Mouse (Mus musculus) embryo, embryonic 9.5 days (tissue): ENCODE results near the gene Iqca.

Experiments
- DNase-seq: peaks from one replicate; pipeline ENCODE4 v3.0.0-alpha.2; 2017; ENCODE audit errors: extremely low spot score

The Iqca gene

DNA sequence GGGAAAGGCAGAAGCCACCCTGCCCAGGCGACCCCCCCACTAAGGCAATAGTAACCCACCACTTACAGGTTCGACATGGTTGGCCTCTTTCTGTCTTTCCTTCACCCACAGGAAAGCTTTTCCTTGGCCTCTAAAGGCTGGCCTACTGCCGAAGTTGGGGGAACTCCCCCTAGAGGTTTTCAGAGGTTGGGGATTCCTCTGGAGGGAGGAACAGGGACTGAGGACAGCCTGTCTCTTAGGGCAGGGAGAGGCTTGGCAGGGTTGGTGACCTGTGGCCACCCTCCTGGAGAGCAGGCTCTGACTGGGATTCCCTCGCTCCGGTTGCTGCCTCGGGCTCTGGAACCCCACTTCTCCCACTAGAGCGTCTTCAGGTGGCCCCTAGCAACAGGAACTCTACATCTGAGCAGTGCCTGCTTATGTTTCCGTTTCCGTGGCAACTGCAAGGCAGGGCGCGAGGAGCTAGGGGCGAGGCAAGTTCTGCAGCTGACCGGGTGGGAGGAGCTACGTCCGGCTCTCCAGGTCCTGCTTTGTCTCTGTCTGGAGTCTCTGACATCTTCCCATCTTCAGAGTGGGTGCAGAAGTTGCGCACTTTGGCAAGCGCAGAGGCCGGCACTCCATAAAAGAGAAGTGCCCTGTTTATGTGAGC lies at the start of gene Iqca:
Iqca (minus strand) TSS at position 303 of the 646 bp plus-strand sequence.
- DNase-seq: peak; percentile 84

DNA sequence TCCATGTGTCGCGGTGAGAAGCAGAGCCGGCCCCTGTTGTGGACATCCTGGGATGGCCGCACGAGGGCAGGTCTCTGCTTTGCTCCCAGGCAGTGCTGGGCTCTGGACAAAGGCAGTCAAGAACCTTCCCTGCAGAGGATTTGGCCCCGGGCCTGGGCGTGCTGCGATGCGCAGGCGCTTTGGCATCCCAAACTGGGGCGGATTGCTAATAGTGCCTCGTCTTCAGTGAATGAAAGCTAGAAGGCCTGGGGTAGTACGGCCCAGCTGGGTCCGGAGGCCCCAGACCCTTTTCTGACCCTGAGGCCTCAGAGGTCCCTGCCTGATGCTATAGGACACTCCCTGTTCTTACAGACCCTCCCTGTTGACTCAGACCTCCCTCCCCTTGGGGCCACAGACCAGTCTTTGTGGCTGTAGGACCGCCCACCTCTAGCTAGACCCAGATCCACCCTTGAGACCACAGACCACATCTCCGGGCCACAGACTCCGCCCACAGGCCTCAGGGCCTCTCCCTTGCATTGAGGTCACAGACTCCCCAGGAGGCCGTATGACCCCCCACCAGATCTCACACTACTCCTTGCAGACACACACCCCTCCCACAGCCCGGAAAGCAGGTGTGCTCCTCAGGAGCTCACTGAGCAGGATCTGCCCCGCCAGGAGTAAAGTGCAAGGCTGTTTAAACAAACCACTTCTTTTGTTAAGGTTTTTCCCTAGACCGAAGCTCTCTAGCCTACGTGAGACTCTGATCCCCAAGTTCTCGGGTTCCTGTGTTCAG lies 49.2 kb upstream of the Iqca start:
- peak; percentile 83 for DNase-seq

DNA sequence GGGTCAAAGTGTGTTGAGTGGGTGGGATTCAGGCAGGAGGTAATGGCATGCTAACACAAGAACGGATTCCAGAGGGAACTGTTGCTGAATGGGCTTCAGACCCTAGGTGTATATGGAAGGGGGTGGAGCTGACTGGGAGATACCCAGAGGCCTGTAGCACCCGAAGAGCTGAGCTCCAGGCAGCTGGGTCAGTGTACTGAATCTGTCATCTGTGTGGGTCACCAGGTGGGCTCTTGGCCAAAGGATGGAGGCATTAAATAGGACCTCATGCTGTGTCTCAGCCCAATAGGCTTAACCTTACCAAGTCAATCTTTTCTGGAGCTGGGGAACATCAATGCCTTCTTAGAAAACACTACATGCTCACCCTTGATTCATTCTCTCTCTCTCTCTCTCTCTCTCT lies 48.5 kb upstream of the Iqca start:
- DNase-seq: no peak

DNA sequence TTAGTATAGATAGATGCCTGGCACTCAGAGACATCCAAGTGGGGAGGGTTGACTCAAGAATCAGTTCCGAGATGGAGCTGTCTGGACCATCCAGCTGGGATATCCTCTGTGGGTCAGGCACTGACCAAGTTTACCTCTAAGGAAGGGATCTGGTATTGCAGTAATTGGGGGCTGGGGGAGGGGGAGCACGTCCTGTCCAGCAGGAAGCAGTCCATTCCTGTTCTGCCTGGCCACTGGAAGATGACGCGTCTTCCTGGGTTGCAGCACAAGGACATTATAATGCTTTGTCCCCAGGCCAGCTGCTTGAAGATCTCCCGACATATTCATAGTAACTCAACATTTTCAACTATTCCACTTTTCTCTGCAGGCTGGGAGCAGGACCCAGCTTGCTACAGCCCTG lies 48.0 kb upstream of the Iqca start:
- DNase-seq: no peak

DNA sequence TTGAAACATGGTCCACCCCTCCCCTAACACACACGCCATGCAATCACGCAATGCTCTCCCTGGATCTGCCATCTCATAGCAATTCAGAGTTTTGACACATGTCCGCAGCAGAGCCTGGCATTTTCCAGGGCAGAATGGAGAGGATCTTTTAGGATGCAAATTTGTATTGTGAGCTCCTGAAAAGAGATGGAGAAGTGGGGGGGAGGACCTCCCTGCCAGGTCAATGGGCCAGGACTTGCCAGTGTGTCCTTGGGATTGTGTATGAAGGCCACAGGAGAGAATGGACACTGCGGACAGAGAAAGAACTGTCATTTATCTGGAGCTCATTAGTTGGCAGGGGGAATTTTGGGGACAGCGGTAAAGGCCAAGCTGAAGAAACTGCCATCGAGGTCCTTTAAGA lies 35.8 kb upstream of the Iqca start:
- no peak for DNase-seq

DNA sequence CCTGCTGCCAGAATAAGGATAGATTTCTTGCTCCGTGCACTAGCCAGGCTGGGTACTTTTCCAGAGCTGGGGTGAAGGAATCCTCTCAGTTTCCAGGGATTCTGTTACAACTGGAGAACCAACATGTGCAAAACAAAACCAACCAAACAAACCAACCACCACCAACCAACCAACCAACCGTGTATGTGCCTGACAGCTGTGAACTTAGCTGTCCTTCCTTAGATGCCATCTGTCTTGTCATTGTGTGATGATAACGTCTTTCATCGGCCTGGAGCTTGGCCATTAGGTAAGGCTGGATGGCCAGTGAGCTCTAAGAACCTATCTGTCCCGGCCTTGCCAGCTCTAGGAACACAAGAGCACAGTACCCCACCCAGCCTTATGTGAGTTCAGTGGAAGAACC lies 33.7 kb upstream of the Iqca start:
- DNase-seq: no peak

DNA sequence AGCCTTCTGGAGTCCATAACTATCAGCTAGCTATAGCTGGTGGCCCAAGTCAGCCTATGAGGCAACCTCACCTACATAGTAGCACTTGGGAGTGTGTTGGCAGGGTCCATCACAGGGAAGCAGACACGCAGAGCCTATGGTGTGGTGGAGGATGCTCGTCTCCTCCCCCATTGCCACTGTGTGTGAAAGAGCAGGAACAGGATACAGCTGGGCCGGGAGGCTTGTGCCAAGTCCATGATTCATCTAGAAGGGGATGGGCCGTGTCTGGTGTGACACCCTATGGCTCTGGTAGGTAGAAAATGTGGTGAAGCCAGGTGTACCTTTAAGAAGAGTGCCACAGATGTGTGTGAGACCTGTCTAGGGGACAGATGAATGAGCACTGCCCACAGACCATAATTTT lies 33.0 kb upstream of the Iqca start:
- DNase-seq: no peak

DNA sequence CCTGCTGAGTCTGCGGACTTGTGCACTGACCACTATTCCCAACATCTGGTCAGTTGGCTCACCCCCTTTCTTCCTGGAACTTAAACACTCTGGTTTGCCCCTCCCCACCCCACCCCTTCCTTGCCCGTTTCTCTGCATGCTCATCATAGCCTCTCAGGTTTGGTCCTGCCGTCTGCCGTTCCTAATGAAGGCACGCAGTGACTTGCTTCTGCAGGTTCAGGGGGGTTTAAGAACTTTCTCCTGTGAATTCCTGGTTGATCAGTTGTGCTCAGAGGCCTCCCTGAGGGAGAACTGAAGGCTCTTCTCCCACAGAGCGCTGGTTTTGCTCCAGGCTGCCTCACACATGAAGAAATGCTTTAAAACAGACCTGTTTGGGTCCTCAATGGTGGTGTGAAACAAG lies 30.4 kb upstream of the Iqca start:
- DNase-seq: no peak

DNA sequence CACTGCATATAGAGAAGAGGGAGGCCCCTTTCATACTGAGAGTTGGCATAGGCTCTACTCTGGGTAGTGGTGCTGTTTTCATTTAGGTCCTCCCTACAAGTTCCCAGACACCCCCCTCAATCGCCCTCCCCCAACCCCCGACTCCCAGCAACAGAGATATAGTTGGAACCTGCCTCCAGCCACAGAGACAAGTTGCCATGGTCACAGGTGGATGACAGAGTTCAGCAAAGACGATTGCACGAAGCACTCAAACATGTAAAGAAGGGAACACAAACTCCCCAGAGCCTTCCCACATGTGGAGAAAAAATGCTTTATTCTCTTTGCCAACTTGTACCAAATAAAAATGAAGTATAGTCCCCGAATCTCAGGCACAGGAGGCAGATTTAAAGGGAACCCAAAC lies 29.3 kb upstream of the Iqca start:
- no peak for DNase-seq

DNA sequence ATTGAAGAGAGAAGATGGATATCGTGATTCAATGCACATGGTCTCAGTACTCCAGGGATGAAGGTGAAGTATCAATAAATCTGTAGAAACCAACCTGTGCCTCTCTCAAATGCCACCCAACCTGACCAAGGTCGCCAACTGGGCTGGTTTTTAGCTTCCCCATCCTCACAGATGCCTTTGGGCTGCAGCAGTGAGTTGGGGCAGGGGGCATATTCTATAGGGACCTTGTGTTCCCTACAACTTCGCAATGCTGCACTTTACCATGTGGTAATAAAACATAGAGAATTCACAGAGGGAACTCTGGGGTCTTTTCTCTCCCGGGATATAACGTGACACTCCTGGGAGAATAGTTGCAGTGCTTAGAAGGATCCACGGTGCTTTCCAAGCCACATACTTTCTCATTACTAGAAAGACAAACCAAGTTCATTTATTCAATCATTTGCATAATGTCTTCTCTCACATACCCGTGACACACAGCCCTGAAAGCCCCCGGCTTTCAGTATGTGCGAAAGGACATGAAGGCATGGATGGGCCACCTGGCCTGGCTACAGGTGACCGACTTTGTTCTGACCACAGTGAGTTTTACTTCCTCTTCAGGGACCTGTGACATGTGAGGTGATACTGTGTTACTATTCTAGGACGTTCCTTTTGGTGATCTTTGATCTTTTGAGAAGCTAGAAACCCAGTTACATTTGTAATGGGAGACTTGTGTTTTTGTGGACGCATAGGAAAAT lies 27.9 kb upstream of the Iqca start:
- no peak for DNase-seq

DNA sequence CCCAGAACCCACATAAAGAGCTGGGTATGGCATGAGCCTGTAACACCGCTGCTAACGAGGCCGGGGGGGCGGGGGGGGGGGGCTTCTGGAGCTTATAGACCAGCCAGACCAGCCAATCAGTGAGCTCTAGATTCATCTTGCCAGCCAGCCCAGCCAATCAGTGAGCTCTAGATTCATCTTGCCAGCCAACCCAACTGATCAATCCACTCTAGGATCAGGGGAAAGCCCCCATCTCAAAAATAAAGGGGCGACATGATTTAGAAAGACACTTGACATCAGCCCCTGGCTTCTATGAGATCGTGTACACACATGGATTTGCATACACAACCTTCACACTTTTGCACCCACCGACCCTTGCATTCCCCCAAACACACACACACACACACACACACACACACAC lies 27.3 kb upstream of the Iqca start:
- DNase-seq: no peak

DNA sequence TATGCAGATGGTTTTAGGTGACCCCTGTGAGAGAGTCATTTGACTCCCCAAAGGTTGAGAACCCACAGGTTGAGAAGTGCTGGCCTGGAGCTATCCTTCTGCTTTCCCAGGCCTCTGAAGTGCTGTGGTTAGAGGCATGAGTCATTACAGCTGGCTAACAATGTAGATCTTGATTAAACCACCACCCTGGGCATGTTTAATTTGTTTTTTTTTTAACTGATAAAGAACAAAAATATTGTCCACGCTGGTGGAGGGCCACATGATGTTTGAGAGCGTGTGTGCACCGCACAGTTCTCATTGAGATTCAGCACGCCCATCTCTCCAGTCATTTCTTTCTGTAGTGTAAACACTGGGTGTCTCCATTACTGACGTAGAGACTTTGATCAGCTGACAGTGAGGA lies 24.8 kb upstream of the Iqca start:
- DNase-seq: no peak

DNA sequence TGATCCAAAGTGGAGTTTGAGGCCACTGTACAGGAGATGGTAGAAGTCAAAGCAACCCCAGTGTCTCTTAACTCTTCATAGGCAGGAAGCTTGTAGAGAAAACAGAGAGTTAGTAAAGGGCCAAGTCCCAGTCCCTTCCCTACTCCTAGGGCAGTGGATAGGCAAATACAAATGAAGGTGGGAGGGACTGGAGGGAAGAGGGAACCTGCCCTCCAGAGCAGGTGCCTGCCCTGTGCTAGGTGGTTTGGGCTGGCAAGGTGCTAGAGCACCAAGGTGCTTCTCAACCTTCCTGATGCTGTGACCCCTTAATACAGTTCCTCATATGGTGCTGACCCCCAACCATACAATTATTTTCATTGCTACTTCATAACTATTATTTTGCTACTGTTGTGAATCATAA lies 24.4 kb upstream of the Iqca start:
- DNase-seq: no peak

DNA sequence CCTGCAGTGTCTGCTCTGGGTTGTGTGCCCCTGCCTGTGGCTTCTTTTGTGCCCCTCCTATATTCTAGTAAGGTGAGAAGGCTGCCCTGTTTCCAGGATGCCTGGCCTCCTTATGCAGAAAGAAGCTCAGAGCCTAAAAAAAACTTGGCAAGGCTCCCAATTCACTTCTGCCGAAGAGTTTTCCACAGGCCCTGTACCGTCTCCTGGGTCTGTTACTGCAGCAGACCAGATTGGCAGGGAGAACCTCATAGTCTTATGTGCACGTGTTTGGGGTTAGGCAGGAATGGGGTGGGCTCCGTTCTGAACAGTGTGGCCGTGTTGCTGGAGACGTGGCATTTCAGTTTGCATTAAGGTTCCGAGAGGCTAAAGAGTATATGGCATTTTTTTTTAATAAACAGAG lies 23.0 kb upstream of the Iqca start:
- no peak for DNase-seq

DNA sequence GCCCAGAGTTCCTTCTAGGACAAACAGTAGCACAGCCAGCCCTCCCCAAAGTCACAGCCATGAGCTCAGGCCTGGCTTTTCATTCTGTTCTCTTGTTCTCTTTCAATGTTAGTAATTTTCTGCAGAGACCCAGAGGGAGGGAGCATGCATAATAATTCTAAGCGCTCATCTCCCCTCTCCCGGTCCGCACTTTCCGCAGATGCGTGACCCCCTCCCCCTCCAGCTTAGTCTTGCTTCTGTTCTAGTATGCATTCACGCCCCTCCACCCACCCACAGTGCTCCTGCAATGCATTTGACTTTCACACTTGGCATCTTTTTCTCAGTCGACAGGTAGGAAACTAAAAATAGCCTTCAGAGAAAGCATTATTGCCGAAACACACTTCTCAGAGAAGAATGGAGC lies 21.1 kb upstream of the Iqca start:
- no peak for DNase-seq

DNA sequence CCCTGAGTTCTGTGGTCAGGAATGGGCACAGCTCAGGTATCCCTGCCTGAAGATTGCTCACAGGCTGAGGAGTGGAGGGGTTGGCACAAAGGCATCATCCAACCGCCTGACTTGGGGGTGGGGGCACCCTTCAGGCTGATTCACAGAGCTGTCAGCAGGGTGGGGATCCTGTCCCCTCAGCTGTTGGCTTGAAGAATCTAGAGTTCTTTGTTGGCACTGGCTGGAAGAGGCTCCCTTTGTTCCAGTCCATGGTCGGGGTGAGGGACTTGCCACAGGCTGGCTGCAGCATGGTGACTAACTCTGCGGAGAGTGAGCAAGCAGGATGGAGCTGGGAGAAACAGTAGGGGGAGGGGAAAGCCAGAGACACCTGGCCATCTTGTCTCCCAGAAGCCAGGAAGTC lies 11.1 kb upstream of the Iqca start:
- DNase-seq: no peak

DNA sequence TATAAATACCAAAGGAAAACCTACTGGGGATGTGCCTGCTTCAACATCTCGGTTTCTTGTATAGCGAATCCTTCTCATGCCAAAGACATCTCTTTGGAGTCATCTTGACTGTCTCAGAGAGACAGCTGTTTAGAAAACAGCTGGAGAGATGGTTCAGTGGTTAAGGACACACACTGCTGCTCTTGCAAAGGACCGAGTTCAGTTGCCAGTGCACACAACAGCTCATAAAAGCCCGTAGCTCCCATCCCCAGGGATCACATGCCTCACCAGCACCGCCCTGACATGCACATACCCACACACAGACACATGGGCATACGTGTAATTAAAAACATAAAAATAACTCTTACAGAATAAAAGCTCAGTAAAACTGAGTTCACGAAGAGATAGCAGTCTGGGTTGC lies 10.0 kb upstream of the Iqca start:
- no peak for DNase-seq

DNA sequence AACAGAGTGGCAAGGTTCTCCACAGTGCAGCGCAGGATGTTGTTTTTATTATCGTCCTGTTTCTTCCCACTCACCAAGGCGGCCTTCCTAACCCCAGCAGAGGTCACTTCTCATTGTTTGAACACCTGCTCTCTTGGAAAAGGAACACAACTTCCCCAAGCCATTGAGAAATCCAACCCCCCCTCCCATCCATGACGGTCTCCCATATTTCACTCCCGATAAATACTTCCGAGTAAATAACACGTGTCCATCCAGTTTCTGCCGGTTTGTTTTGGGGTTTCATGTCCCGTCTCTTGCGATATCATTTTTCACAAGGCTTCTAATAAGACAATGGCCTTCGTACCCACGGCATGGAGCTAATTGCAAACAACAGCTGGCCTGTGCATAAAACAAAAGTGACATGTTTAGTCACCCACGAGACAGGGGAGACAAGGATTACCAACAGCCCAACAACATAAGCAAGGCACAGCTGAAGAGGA lies 9.2 kb upstream of the Iqca start:
- DNase-seq: no peak

DNA sequence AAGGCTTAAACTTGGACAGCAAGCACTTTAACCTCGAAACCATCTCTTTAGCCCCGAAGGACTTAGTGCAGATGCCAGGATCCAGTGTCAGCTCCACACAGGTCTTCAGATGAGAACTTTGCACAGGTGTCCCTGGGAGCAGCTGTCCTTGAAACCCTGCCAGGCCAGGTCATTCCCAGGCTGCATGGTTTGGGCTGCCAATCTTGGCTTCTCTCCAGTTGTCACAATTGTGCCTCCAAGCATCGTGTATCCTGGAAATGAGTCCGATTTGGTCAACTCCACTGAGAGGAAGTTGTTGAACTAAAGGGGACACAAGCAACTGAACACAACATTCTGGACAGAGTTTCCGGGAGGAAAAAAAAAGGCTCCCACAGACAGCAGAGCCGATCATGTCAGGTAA lies 8.4 kb upstream of the Iqca start:
- no peak for DNase-seq

DNA sequence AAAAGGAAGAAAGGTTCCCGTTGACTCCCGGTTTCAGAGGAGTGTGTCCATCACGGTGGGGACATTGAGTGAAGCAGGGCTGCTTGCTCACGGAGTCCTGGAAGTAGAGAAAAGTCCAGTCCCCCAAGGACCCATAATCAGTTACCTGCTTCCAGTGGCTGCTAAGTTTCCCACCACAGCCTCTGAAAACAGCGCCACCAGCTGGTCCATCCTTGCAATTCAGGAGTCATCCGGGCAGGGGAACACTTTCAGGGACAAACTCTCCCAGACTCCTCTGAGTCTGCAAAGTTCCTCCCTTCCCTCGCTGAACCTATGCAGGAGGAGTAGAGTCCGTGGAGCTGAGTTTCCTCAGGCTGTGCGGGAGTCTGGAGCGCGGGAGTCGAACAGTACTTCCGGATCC lies 6.7 kb upstream of the Iqca start:
- DNase-seq: peak; percentile 49

DNA sequence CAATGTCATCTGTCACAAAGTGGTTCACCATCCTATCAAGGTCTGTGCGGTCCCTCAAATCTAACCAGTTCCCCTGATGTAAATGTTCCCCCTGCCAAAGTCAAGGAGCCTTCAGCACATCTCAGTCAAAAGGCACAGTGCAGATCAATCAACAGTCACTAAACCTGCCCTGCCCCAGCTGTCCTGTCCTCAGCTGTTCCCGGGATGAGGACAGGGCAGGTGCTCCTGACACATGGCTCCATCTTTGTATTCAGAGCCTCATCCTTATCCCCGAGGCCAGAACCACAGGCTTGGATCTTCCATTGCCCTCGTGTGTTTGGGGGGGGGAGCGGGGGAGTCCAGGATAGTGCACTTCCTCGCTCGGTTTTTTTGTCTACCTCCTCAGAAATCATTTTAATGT lies 3.4 kb upstream of the Iqca start:
- no peak for DNase-seq

DNA sequence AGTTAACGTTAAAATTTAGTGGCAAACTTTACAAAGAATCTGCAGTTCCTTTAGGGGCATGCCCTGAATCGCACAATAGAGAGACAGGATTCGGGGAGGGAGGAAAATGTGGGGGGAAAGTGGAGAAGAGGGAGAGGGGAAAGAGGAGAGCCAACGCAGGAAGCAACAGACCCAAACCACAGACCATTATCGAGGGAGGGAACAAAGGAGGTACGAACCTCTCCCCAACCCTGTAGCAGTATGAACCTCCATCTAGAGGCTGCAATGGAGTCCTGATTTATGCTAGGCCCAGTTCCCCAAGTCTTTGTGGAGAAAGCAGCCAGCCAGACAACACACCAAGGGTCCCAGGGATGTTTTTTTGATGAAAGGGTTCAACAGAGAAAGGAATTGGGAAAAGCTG lies 586 bp upstream of the Iqca start:
- no peak for DNase-seq

DNA sequence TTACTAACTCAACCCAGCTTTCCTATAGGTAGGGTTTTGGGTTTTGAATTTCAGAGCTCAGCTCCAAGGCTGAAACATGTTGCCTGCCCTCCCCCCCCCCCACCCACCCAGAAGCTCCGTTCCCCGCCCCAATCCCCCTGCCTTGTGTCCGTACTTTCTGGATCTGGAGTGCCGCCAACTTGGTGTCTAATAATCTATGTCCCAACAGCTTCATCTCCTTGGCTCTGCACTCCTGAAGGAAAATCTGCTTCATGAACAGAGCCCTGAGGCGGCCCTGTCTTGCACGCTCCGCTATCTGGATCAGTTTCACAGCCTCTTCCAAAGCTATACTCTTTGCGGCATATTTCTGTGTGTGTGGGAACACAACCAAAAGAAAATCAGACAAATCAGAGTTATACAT lies 13.5 kb downstream of the Iqca start:
- no peak for DNase-seq
